Mouse (Mus musculus): Measurements from ENCODE around the gene Crisp4. TPM values are rescaled to one million over a fixed set of nuclear protein-coding genes. Genes with fewer than 3 reads are reported as not detected.

Gene Crisp4
- polyA plus RNA-seq, 1 experiment from 2014 or later, result not detected

GRCm38 (mm10) chr1:18105029-18105865, 40.5 kb downstream of the Crisp4 start:
- no peak overlapping the region for H3K27ac ChIP-seq
- H3K27me3 ChIP-seq (ENCODE audit: low read depth, poor library complexity, severe bottlenecking), result no peaks in the 10 kb centered on the region
- no peaks in the 10 kb centered on the region for H3K9me3 ChIP-seq (replicated peaks)
- no peaks in the 10 kb centered on the region for H3K4me1 ChIP-seq
- no peaks in the 10 kb centered on the region for H3K36me3 ChIP-seq
- H3K4me3 ChIP-seq, result no peak overlapping the region
- DNase-seq (ENCODE audit: low spot score), result no peak
- 98% methylated on average over 1 of the region's 1 CpGs for WGBS

Other genes with a start within 250 kb of the Crisp4 start
- not detected in 2 replicates for gene Defb18, start 91.5 kb upstream of the Crisp4 start, polyA plus RNA-seq (2016; fragmentation: Nextera tagmentation; extraction: Ambion mirVana)
- gene Defb41, start 119.2 kb upstream of the Crisp4 start, polyA plus RNA-seq (2016; fragmentation: Nextera tagmentation; extraction: Ambion mirVana), result not detected in 2 replicates